Mouse (Mus musculus) activated CD4-positive, CD25-positive, alpha-beta regulatory T cell (primary cell): Measurements from ENCODE around the gene Gm13276. TPM values are rescaled to one million over a fixed set of nuclear protein-coding genes. Genes with fewer than 3 reads are reported as not detected.

Source experiments
- polyA plus RNA-seq, 2 experiments: library from polyadenylated mRNA; unstranded; fragments of 100-300 nt; shearing (Covaris generic); gene quantifications; one replicate each; pipeline ENCODE4 v1.2.1; 2017

Gene Gm13276
- polyA plus RNA-seq, 2 experiments from 2014 or later = not detected

Other genes starting within 250 kb of the Gm13276 start
- gene Ifna15, start 227.5 kb upstream of the Gm13276 start, polyA plus RNA-seq = under 1 TPM in 1 of 2 experiments, not detected in 1; 0.60 TPM
- not detected for gene Ifna14, start 213.9 kb upstream of the Gm13276 start, polyA plus RNA-seq
- not detected for gene Ifna9, start 193.3 kb upstream of the Gm13276 start, polyA plus RNA-seq
- gene Ifna12, start 182.3 kb upstream of the Gm13276 start, polyA plus RNA-seq = not detected
- gene C87499, start 151.3 kb upstream of the Gm13276 start, polyA plus RNA-seq = not detected
- gene Ifna13, start 141.2 kb upstream of the Gm13276 start, polyA plus RNA-seq = not detected
- not detected for gene Ifna16, start 108.8 kb upstream of the Gm13276 start, polyA plus RNA-seq
- gene Ifna2, start 101.8 kb upstream of the Gm13276 start, polyA plus RNA-seq = not detected
- gene Ifnab, start 94.3 kb upstream of the Gm13276 start, polyA plus RNA-seq = not detected
- gene Gm26566, start 63.9 kb upstream of the Gm13276 start, polyA plus RNA-seq = under 1 TPM in 1 of 2 experiments, not detected in 1; 0.48 TPM
- 10 to 100 TPM; 18.8 to 27.9 TPM for gene Klhl9, start 63.2 kb upstream of the Gm13276 start, polyA plus RNA-seq
- gene Gm13271, start 30.8 kb upstream of the Gm13276 start, polyA plus RNA-seq = not detected
- under 1 TPM; 0.75 to 0.85 TPM for gene Gm13283, start 25.6 kb upstream of the Gm13276 start, polyA plus RNA-seq
- under 1 TPM in 1 of 2 experiments, not detected in 1; 0.19 TPM for gene Gm13290, start 11.9 kb upstream of the Gm13276 start, polyA plus RNA-seq
- gene Gm13289, start 8.8 kb upstream of the Gm13276 start, polyA plus RNA-seq = not detected
- not detected for gene Gm13272, start 5.9 kb upstream of the Gm13276 start, polyA plus RNA-seq
- gene Ifnz, start 3.6 kb upstream of the Gm13276 start, polyA plus RNA-seq = under 1 TPM in 1 of 2 experiments, not detected in 1; 0.48 TPM
- gene Gm13277, start 2.9 kb downstream of the Gm13276 start, polyA plus RNA-seq = not detected
- not detected for gene Gm13278, start 5.8 kb downstream of the Gm13276 start, polyA plus RNA-seq
- gene Gm13275, start 8.8 kb downstream of the Gm13276 start, polyA plus RNA-seq = not detected
- gene Gm13279, start 11.7 kb downstream of the Gm13276 start, polyA plus RNA-seq = not detected
- 1 to 10 TPM in 1 of 2 experiments, under 1 TPM in 1; 0.80 to 1.1 TPM for gene Gm13285, start 14.0 kb downstream of the Gm13276 start, polyA plus RNA-seq
- gene Gm13287, start 17.5 kb downstream of the Gm13276 start, polyA plus RNA-seq = not detected
- under 1 TPM in 1 of 2 experiments, not detected in 1; 0.10 TPM for gene Gm13288, start 19.8 kb downstream of the Gm13276 start, polyA plus RNA-seq
- not detected for gene Ifna7, start 30.5 kb downstream of the Gm13276 start, polyA plus RNA-seq
- gene Ifna11, start 34.2 kb downstream of the Gm13276 start, polyA plus RNA-seq = not detected
- gene Ifna6, start 41.7 kb downstream of the Gm13276 start, polyA plus RNA-seq = not detected
- not detected for gene Ifna5, start 49.8 kb downstream of the Gm13276 start, polyA plus RNA-seq
- gene Ifna4, start 56.2 kb downstream of the Gm13276 start, polyA plus RNA-seq = not detected
- gene Ifna1, start 64.4 kb downstream of the Gm13276 start, polyA plus RNA-seq = not detected
- gene Ifne, start 94.5 kb downstream of the Gm13276 start, polyA plus RNA-seq = not detected